Mouse (Mus musculus): ENCODE results near the gene Serpina9.

DNA sequence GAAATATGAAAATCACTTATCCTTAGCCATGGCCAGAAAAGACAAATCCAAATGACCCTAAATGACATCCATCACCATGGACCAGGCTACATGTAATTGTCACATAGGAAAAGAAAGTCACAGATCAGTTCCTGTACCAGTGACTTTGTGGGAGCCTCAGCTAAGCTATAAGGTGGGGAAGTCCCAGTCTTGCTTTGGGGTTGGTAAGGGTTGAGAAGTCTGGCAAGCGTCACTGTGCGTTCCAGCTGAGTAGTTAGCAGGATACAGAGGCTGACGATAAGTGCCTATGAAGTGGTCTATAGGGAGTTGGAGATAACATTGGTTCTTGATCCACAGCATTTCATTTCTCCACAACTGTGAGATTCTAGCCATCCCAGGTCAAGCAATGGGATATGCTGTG is 1.7 kb upstream of the Serpina9 start:
- TF ChIP-seq CTCF (IDR thresholded peaks at IDR 0.05 in 2 of 3, conservative IDR thresholded peaks at IDR 0.05 in 1 of 3; ENCODE audit: control insufficient read depth in 1 of 3, insufficient read depth in 1 of 3, low read depth in 2 of 3, low read length in 3 of 3, poor library complexity in 1 of 3, severe bottlenecking in 1 of 3): no peak
- no peak for TF ChIP-seq POLR2A (IDR thresholded peaks at IDR 0.05; ENCODE audit: control insufficient read depth in 1 of 2, insufficient read depth in 1 of 2, low read depth in 1 of 2, low read length in 2 of 2, poor library complexity in 1 of 2)
- no peak for TF ChIP-seq POLR2AphosphoS5 (IDR thresholded peaks at IDR 0.05; ENCODE audit: borderline replicate concordance, low read depth, low read length)
- no peak for TF ChIP-seq ZNF384 (IDR thresholded peaks at IDR 0.05; ENCODE audit: low read depth, low read length)
- TF ChIP-seq EP300 (IDR thresholded peaks at IDR 0.05; ENCODE audit: low read depth in 1 of 2, low read length in 2 of 2): no peak
- TF ChIP-seq GABPA (IDR thresholded peaks at IDR 0.05; ENCODE audit: low read depth, low read length): no peak
- no peak for TF ChIP-seq POLR2AphosphoS2 (IDR thresholded peaks at IDR 0.05; ENCODE audit: low read length)
- TF ChIP-seq USF2 (IDR thresholded peaks at IDR 0.05; ENCODE audit: borderline replicate concordance in 1 of 2, insufficient read depth in 1 of 2, low read depth in 1 of 2, low read length in 2 of 2): no peak
- no peak for TF ChIP-seq ZKSCAN1 (IDR thresholded peaks at IDR 0.05; ENCODE audit: low read depth, low read length)
